Mouse (Mus musculus) left cerebral cortex, postnatal 36 days (tissue): ENCODE measurements at regions not wholly inside any gene's neighbourhood (a gene's known extent, or its start where the extent isn't known, plus 50 kb on each side); places are given as distances from the start of the nearest gene placed in this dataset.

Experiments
- DNase-seq, 2 experiments: peaks; one replicate each; pipeline ENCODE4 v3.0.0; 2021 to 2022; ENCODE audit warnings: low spot score in 2 of 2, mixed read lengths in 1 of 2
- intact Hi-C: fragments of 180-260 bp; cut with DNase I; formaldehyde crosslinking; loops from one replicate; pipeline ENCODE4 v1.15.1; 2025

GRCm38 (mm10) chr3:34196451-34197162 is 115.5 kb upstream of the Dnajc19 start:
- intact Hi-C loops, result loop anchor here (5.0 kb wide), 2 partner anchors 89 to 234 kb away; no protein-coding TSS in a partner anchor
- DNase-seq, result no peak

DNA sequence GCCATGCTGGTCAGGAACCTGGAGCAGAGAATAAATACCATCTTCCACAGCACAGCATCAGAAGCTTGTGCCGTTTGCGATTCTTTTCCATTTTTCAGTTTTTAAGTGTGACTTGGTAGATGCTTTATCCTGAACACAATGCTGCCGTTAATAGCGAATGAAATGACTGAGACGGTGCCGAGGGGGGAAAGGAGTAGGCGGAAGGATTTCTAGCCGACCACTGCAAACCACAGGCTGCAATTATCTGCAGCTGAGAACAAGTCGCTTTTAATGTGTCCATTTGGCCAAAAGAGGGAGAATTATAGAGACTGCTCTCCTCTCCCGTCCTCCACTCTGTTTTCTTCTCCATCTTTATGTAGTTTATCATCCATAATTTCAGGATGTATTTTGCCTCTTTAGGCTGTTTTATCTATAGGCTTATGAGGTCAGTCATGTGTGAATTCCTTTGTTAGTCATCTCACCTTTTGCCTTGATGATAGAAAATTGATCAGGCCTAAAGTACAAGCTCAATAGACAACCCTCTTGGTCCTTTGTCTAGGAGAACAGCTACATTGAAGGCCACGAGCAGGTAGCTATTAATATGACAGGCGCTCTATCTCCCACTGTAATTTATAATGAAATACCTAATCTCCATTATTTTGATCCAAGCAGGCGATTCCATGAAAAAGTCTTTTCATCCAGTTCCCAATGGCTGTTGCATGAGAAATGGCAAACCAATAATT is 114.8 kb upstream of the Dnajc19 start:
- no peak for DNase-seq
- intact Hi-C loops, result loop anchor here (5.0 kb wide), 2 partner anchors 89 to 234 kb away; no protein-coding TSS in a partner anchor

- no peak for DNase-seq
- intact Hi-C loops, result no loop called here
These were observed 92.4 kb upstream of the Dnajc19 start for GRCm38 (mm10) chr3:34173416-34174097.

DNA sequence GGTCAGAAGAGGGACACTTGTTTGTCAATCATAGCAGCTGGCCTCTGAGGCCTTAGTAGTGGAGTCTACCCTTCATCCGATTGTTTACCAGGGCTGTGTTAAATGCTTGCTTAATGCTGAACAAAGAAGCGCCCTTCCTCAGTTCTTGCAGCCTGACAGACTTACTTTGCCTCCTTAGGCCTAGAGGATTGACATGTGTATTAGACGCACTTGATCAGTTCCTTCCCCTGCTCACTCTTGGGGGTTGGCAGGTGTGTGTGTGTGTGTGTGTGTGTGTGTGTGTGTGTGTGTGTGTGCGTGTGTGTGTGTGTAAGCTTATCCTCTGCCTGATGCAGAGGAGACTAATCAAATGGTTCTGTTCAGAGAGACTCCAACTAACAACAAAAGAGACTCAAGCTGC is 91.8 kb upstream of the Dnajc19 start:
- intact Hi-C loops, result no loop called here
- DNase-seq, result no peak

DNA sequence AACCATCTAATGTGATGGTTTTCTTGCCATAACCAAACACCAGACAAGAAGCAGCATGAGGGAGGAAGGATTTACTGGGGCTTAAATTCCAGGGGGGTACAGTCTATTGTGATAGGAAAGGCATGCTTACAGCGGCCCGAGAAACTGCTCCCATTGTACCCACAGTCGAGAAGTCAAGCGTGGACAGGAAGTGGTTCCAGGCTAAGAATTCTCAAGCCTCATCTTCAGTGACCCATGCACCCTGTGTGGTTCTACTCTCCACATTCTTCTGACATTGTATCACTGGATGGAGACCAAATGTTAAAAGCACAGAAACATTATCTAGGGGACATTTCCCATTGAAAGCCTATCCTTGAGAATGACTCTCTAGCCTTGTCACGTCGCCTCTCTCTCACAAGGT is 90.8 kb upstream of the Dnajc19 start:
- intact Hi-C loops, result no loop called here
- DNase-seq, result no peak

DNA sequence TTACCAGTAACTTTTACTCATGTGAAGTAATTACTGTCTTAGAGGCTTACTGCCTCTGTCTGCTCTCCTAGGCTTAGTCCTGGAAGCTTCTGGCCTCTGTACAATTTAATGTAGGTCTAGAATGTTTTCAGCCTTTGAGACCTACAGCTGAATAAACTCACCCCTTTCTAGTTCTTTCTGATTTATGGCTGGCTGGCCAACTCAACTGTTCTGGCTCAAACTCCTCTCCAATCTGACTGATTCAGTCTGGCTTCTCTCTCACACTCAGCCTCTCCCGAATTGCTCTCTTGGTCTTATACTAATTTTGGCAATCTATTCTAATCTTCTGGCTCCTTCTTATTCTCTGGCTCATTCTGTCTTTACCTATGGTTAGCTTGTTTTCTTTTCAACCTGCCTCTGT is 87.0 kb upstream of the Dnajc19 start:
- intact Hi-C loops, result no loop called here
- DNase-seq, result no peak

GRCm38 (mm10) chr3:34150036-34150435 is 68.9 kb upstream of the Dnajc19 start:
- no peak for DNase-seq
- intact Hi-C loops, result no loop called here

DNA sequence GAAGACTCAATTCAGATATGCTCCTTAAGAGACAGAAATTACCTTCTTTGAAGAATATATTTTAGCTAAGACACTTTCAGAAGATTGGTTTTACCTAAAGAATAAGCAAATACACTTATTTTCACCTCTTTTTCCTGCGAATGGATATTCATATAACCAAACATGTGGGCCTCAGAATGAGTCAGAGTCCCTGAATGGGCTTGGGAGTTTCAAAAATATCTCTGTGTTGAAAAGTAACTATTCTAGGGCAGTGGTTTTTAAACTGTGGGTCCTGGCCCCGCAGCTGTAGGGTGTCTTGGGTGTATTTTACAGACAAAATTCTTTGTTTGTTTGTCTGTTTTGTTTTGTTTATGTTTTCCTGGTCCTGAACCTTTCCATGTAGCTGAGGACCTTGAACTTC is 62.5 kb upstream of the Dnajc19 start:
- DNase-seq, result no peak
- intact Hi-C loops, result no loop called here

DNA sequence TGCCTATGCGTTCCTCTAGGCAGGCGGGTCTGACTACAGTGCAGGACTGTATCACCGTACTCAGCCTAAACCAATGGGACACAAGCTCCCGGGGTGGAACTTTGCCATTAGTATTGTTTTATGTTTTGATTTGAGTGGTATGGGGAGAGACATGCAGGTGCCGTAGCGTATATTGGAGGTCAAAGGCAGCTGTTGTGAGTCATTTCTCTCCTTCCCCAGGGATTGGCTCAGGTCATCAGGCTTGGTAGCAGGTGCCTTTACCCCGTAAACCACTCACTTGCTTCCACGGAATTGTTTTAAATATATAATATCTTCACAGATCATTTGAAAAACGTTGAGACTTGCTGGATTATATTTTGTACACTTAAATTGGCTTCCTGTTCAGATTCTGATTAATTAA is 58.1 kb upstream of the Dnajc19 start:
- intact Hi-C loops, result no loop called here
- DNase-seq, result no peak

DNA sequence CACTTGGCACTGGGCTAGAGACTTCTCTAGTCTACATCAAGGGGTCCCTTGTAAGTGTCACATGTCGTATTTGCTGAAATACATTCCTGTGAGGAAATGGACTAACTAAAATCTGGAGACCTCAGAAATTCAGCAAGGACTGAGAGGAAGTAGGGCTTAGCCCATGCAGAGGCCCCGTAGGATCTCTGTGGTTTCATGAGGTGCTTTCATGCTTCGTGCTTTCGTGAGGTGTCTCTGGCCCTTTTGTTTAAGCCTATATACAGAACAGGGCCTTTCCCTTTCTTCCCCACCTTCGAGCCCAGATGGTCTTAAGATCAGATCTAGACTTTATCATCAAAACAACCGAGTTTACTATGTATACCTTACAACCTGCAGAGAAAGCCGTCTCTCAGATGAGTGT is 56.9 kb upstream of the Dnajc19 start:
- no peak for DNase-seq
- intact Hi-C loops, result no loop called here

- intact Hi-C loops, result no loop called here
These were observed 55.3 kb upstream of the Dnajc19 start for GRCm38 (mm10) chr3:34136385-34136784.

More at GRCm38 (mm10) chr3:34136385-34136784, 55.3 kb upstream of the Dnajc19 start:
- DNase-seq, result no peak
